Mouse (Mus musculus) olfactory bulb, adult 2 months (tissue): ENCODE results near the gene Trpt1.

ENCODE experiments used
- CTCF ChIP-seq: fragments of 200-500 bp; IDR thresholded peaks from 2 replicates; pipeline ENCODE4 v1.5.1; 2012; ENCODE audit warnings: low read depth, mild to moderate bottlenecking, low read length, moderate library complexity; ENCODE audit not compliant: insufficient read depth
- POLR2A ChIP-seq: fragments of 200-500 bp; IDR thresholded peaks from 2 replicates; pipeline ENCODE4 v1.6.1; 2012; ENCODE audit warnings: mild to moderate bottlenecking, low read depth, low read length, moderate library complexity; ENCODE audit not compliant: insufficient read depth

DNA sequence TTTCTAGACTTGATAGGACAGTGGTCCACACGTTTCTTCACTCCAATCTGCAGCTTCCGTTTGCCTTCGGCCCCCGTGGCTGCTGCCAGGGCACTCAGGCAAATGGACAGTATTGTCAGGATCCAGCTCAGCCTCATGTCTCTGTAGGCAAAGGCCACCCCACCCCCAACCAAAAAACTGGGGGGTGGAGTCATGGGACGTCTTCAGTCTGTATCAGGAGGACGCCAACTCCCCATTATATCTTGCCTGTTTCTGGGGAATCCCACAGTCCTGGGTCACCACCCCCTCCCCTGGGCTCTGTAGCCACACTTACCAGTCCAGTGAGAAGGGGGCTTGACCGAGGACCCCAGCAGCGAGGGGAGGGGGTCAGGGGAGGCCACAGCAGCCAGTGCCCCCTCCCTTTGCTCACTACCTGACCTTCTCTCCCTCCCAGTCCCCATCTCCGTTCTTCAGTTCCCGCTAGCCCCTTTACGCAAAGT, 16.9 kb upstream of the Trpt1 start:
- no peak for TF ChIP-seq CTCF
- TF ChIP-seq POLR2A: no peak
